Mouse (Mus musculus): Measurements from ENCODE around the gene Trim43c.
"Not testable (repeated sequence)": the region's sequence is repeated elsewhere in the genome, so short reads cannot be mapped to it uniquely, and the experiment has no call there.

The Trim43c gene

GRCm38 (mm10) chr9:88838864-88839263 is at the start of gene Trim43c:
Gene Trim43c, plus strand, starts transcription at chr9:88839164.
- ATAC-seq (ENCODE audit: insufficient number of reproducible peaks, low FRiP score, low TSS enrichment), result not testable (repeated sequence)

- not testable (repeated sequence) for ATAC-seq (ENCODE audit: insufficient number of reproducible peaks, low FRiP score, low TSS enrichment)
Measured at GRCm38 (mm10) chr9:88853072-88853471, 14.1 kb downstream of the Trim43c start.

DNA sequence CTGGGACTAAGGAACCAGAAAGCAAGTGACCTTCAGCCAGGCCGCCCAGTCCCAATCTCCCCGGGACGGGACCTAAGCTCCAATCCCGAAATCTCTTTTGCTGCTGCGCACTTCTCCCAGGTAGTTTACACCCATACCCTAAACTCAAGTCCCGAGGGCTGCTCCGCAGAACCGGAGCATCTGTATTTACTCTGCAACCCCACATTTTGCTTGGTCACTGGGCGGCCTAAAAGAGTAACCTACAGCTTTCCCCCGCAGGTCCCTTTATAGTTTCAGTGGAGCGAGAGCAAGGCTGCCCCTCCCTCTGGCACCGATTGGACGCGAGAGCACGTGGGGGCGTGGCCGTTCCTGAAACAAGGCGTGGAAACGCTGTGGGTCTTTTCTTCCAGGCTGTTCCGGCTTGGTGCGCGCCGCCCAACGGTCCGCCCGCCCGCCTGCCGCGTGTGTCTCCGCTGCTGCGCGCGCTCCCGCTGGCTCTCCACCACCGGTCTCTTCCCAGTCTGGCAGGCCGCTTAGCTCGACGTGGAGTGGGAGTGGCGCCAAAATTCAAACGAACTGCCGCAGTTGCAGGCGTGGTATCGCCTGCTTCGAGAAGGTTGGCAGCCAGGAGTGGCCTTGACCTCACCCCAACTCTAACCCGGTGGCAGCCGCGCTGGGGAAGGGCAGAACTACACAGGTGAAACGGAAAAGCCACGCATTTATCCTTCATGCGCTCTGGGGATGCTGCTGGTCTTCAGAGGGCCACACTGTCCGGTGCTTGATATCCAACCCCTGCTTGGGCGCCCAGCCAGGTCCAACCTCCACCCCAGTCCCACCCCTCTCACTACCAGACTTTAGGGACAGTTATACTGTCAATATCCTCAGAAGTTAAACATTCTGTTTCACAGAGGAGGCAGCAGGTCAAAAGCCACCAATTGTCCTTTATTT is 19.9 kb downstream of the Trim43c start:
- peak; percentile 95 for ATAC-seq (ENCODE audit: insufficient number of reproducible peaks, low FRiP score, low TSS enrichment)

Data from cerebellum, adult (tissue).